Mouse (Mus musculus): ENCODE results near the gene Orai2. TPM values are rescaled to one million over a fixed set of nuclear protein-coding genes. Genes with fewer than 3 reads are reported as not detected.
A peak's percentile ranks its signal among the peaks of the same experiment; 100 is the strongest.

The Orai2 gene
- polyA plus RNA-seq, 1 experiment from 2014 or later: 6.0 TPM

- Histone ChIP-seq H3K27me3 (ENCODE audit: control insufficient read depth, insufficient read depth, low read length) (no peaks in the 10 kb centered on the region), H3K4me2 (ENCODE audit: low read depth, low read length) (no peak overlapping the region), H3K9me3 (replicated peaks; ENCODE audit: control insufficient read depth, low read length) (no peaks in the 10 kb centered on the region), H3K4me3 (ENCODE audit: low read depth, low read length) (no peak overlapping the region), H3K4me1 (ENCODE audit: control insufficient read depth, insufficient read depth, low read length) (no peaks in the 10 kb centered on the region), H3K27ac (replicated peaks; ENCODE audit: low read depth, low read length) (no peak overlapping the region), H3K9ac (replicated peaks; ENCODE audit: low read length) (no peak overlapping the region), H3K36me3 (replicated peaks; ENCODE audit: control insufficient read depth, insufficient read depth, low read depth, low read length) (no peaks in the 10 kb centered on the region)
- WGBS: 76% methylated on average over 3 of the region's 3 CpGs
- ATAC-seq (replicated peaks; ENCODE audit: insufficient number of reproducible peaks, low FRiP score, low TSS enrichment, low read depth) (no peak), DNase-seq (ENCODE audit: low spot score) (no peak)
Observed at GRCm38 (mm10) chr5:136109042-136109441, 61.5 kb downstream of the Orai2 start.

DNA sequence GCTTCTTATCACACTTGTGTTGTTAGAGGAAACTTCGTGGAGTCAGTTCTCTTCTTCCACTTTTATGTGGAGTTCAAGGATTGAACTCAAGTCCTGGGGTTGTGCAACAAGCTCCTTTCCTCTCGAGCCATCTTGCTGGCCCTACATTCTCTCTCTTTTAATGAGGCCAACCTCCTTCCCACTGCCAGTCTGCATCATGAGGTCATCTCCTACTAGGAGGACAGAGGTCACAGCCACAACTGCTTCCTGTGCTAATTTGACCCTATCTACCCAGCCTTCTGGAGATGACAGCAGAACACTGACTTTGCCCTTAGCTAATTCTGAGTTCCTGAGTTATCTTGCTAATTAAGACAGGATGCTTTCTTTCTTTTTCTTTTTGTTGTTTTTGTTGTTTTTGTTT lies 62.0 kb downstream of the Orai2 start:
- 54% methylated on average over 2 of the region's 2 CpGs for WGBS
- Histone ChIP-seq H3K9me3 (replicated peaks; ENCODE audit: control insufficient read depth, low read length) (no peaks in the 10 kb centered on the region), H3K4me1 (ENCODE audit: control insufficient read depth, insufficient read depth, low read length) (no peaks in the 10 kb centered on the region), H3K4me2 (ENCODE audit: low read depth, low read length) (no peak overlapping the region), H3K36me3 (replicated peaks; ENCODE audit: control insufficient read depth, insufficient read depth, low read depth, low read length) (no peaks in the 10 kb centered on the region), H3K4me3 (ENCODE audit: low read depth, low read length) (no peak overlapping the region), H3K27ac (replicated peaks; ENCODE audit: low read depth, low read length) (no peak overlapping the region), H3K27me3 (ENCODE audit: control insufficient read depth, insufficient read depth, low read length) (no peaks in the 10 kb centered on the region), H3K9ac (replicated peaks; ENCODE audit: low read length) (no peak overlapping the region)
- DNase-seq (ENCODE audit: low spot score): no peak
- ATAC-seq (replicated peaks; ENCODE audit: insufficient number of reproducible peaks, low FRiP score, low TSS enrichment, low read depth): no peak

- no peak overlapping the region for H3K4me2 ChIP-seq (ENCODE audit: low read depth, low read length)
- 84% methylated on average over 5 of the region's 5 CpGs for WGBS
- no peaks in the 10 kb centered on the region for H3K9me3 ChIP-seq (replicated peaks; ENCODE audit: control insufficient read depth, low read length)
- peaks cover 4% of the 10 kb centered on the region for H3K4me1 ChIP-seq (ENCODE audit: control insufficient read depth, insufficient read depth, low read length)
- H3K36me3 ChIP-seq (replicated peaks; ENCODE audit: control insufficient read depth, insufficient read depth, low read depth, low read length): no peaks in the 10 kb centered on the region
- no peak overlapping the region for H3K27ac ChIP-seq (replicated peaks; ENCODE audit: low read depth, low read length)
- ATAC-seq (replicated peaks; ENCODE audit: insufficient number of reproducible peaks, low FRiP score, low TSS enrichment, low read depth) (no peak), DNase-seq (ENCODE audit: low spot score) (peak; percentile 40)
- no peak overlapping the region for H3K4me3 ChIP-seq (ENCODE audit: low read depth, low read length)
- peaks cover 7% of the 10 kb centered on the region for H3K27me3 ChIP-seq (ENCODE audit: control insufficient read depth, insufficient read depth, low read length)
- no peak overlapping the region for H3K9ac ChIP-seq (replicated peaks; ENCODE audit: low read length)
Observed at GRCm38 (mm10) chr5:136104511-136104910, 66.0 kb downstream of the Orai2 start.

DNA sequence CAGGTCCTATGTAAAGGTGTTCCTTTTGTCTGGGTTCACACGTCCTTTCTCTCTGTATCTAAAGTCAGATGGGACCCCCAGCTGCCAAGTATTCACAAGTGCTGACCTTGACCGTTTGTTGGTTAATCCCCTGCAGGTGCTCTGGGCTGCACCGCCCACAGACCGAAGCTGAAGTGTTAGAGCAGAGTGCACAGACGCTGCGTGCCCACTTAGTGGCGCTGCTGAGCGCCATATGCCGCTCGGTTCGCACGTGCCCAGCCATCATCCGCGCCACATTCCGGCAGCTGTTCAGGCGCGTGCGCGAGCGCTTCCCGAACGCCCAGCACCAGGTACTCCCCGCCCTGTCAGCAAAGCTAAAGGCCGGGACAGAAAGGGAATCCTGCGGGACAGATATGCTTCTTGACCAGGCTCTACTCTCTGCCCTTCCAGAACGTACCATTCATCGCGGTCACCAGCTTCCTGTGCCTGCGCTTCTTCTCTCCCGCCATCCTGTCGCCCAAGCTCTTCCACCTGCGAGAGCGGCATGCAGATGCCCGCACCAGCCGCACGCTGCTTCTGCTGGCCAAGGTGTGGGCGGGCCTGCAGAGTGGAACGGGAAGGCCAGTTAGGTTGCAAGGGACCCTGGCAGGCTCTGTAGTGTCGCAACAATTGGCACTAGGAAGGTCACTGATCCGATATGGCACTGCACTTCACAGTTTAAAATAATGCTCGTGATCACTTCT lies 68.3 kb downstream of the Orai2 start:
- H3K36me3 ChIP-seq (replicated peaks; ENCODE audit: control insufficient read depth, insufficient read depth, low read depth, low read length): no peaks in the 10 kb centered on the region
- H3K27me3 ChIP-seq (ENCODE audit: control insufficient read depth, insufficient read depth, low read length): peaks cover 7% of the 10 kb centered on the region
- DNase-seq (ENCODE audit: low spot score) (peak; percentile 87), ATAC-seq (replicated peaks; ENCODE audit: insufficient number of reproducible peaks, low FRiP score, low TSS enrichment, low read depth) (peak; percentile 77)
- H3K27ac ChIP-seq (replicated peaks; ENCODE audit: low read depth, low read length): no peak overlapping the region
- H3K9me3 ChIP-seq (replicated peaks; ENCODE audit: control insufficient read depth, low read length): no peaks in the 10 kb centered on the region
- peaks cover 4% of the 10 kb centered on the region for H3K4me1 ChIP-seq (ENCODE audit: control insufficient read depth, insufficient read depth, low read length)
- 7% methylated on average over 41 of the region's 41 CpGs for WGBS
- peak overlapping the region; percentile 27 for H3K4me3 ChIP-seq (ENCODE audit: low read depth, low read length)
- H3K9ac ChIP-seq (replicated peaks; ENCODE audit: low read length): peak overlapping the region; percentile 37; the same call in 1 of the 2 replicates
- peak overlapping the region; percentile 61 for H3K4me2 ChIP-seq (ENCODE audit: low read depth, low read length)

- DNase-seq (ENCODE audit: low spot score) (no peak), ATAC-seq (replicated peaks; ENCODE audit: insufficient number of reproducible peaks, low FRiP score, low TSS enrichment, low read depth) (no peak)
- no peak overlapping the region for H3K4me3 ChIP-seq (ENCODE audit: low read depth, low read length)
- no peaks in the 10 kb centered on the region for H3K9me3 ChIP-seq (replicated peaks; ENCODE audit: control insufficient read depth, low read length)
- H3K27ac ChIP-seq (replicated peaks; ENCODE audit: low read depth, low read length): no peak overlapping the region
- no peaks in the 10 kb centered on the region for H3K36me3 ChIP-seq (replicated peaks; ENCODE audit: control insufficient read depth, insufficient read depth, low read depth, low read length)
- H3K9ac ChIP-seq (replicated peaks; ENCODE audit: low read length): no peak overlapping the region
- H3K4me1 ChIP-seq (ENCODE audit: control insufficient read depth, insufficient read depth, low read length): peaks cover 4% of the 10 kb centered on the region
- WGBS: 83% methylated on average over 10 of the region's 10 CpGs
- H3K27me3 ChIP-seq (ENCODE audit: control insufficient read depth, insufficient read depth, low read length): peaks cover 7% of the 10 kb centered on the region
- H3K4me2 ChIP-seq (ENCODE audit: low read depth, low read length): no peak overlapping the region
Observed at GRCm38 (mm10) chr5:136098536-136098935, 72.0 kb downstream of the Orai2 start.

Small RNA genes lying within 50 kb of the gene (microRNA-seq; reads per million reads assigned to microRNA genes)
- gene Mir7035 (ENCODE audit: borderline number of aligned reads): not detected

Other genes starting within 250 kb of the Orai2 start
- gene Ywhag, start 236.1 kb downstream of the Orai2 start, polyA plus RNA-seq (2014; fragmentation: Nextera tagmentation; extraction: Ambion mirVana): 132 and 133 TPM in 2 replicates
- gene Ssc4d, start 196.2 kb downstream of the Orai2 start, polyA plus RNA-seq (2014; fragmentation: Nextera tagmentation; extraction: Ambion mirVana): 3.0 TPM in 2 replicates
- gene Zp3, start 190.6 kb downstream of the Orai2 start, polyA plus RNA-seq (2014; fragmentation: Nextera tagmentation; extraction: Ambion mirVana): 0.21 TPM in 1 of 2 replicates, not detected in the other
- gene Dtx2, start 175.9 kb downstream of the Orai2 start, polyA plus RNA-seq (2014; fragmentation: Nextera tagmentation; extraction: Ambion mirVana): 22.6 and 29.2 TPM in 2 replicates
- gene Upk3b, start 132.2 kb downstream of the Orai2 start, polyA plus RNA-seq (2014; fragmentation: Nextera tagmentation; extraction: Ambion mirVana): 0.65 and 0.85 TPM in 2 replicates
- gene Upk3bl, start 116.2 kb downstream of the Orai2 start, polyA plus RNA-seq (2014; fragmentation: Nextera tagmentation; extraction: Ambion mirVana): 6.2 and 6.4 TPM in 2 replicates
- 3.8 and 5.5 TPM in 2 replicates for gene Rasa4, start 86.8 kb downstream of the Orai2 start, polyA plus RNA-seq (2014; fragmentation: Nextera tagmentation; extraction: Ambion mirVana)
- gene Polr2j, start 54.1 kb downstream of the Orai2 start, polyA plus RNA-seq (2014; fragmentation: Nextera tagmentation; extraction: Ambion mirVana): 266 and 267 TPM in 2 replicates
- gene Lrwd1, start 34.6 kb downstream of the Orai2 start, polyA plus RNA-seq (2014; fragmentation: Nextera tagmentation; extraction: Ambion mirVana): 42.1 and 45.1 TPM in 2 replicates
- 17.2 and 17.7 TPM in 2 replicates for gene Alkbh4, start 34.6 kb downstream of the Orai2 start, polyA plus RNA-seq (2014; fragmentation: Nextera tagmentation; extraction: Ambion mirVana)
- gene Prkrip1, start 28.2 kb upstream of the Orai2 start, polyA plus RNA-seq (2014; fragmentation: Nextera tagmentation; extraction: Ambion mirVana): 70.7 and 75.6 TPM in 2 replicates
- 9.7 and 9.8 TPM in 2 replicates for gene Sh2b2, start 75.8 kb upstream of the Orai2 start, polyA plus RNA-seq (2014; fragmentation: Nextera tagmentation; extraction: Ambion mirVana)

All from embryonic facial prominence, embryonic 11.5 days (tissue).